Mouse (Mus musculus) kidney, embryonic 14.5 days (tissue): ENCODE data around the gene Ube2e3. TPM values are rescaled to one million over a fixed set of nuclear protein-coding genes. Genes with fewer than 3 reads are reported as not detected.

Experiments used
- ATAC-seq: fragments of 200-750 bp; cut with Nextera tagmentation; 2 replicates; pipeline ENCODE4 v1.8.0; 2017; ENCODE audit warnings: moderate number of reproducible peaks, mild to moderate bottlenecking, moderate TSS enrichment, moderate library complexity; ENCODE audit not compliant: low FRiP score, low TSS enrichment
- H3K27ac ChIP-seq: fragments of 300-500 bp; sonication (generic); 2 replicates; pipeline ENCODE4 v1.5.1; 2014; ENCODE audit warnings: low read depth, mild to moderate bottlenecking, low read length, moderate library complexity, mixed read lengths
- H3K27me3 ChIP-seq: fragments of 300-500 bp; sonication (generic); 2 replicates; pipeline ENCODE4 v1.6.1; 2014; ENCODE audit warnings: mild to moderate bottlenecking, low read length; ENCODE audit not compliant: control insufficient read depth, insufficient read depth
- H3K36me3 ChIP-seq: fragments of 300-500 bp; sonication (generic); 2 replicates; pipeline ENCODE4 v1.6.1; 2014; ENCODE audit warnings: low read length, mixed read lengths; ENCODE audit not compliant: control insufficient read depth, insufficient read depth
- H3K4me1 ChIP-seq: fragments of 300-500 bp; sonication (generic); 2 replicates; pipeline ENCODE4 v1.6.1; 2014; ENCODE audit warnings: low read length, mixed read lengths; ENCODE audit not compliant: control insufficient read depth, insufficient read depth
- H3K4me2 ChIP-seq: fragments of 300-500 bp; sonication (generic); replicated peaks from 2 replicates; pipeline ENCODE4 v1.6.1; 2014; ENCODE audit warnings: low read depth, mild to moderate bottlenecking, low read length
- H3K4me3 ChIP-seq: fragments of 300-500 bp; sonication (generic); 2 replicates; pipeline ENCODE4 v1.5.1; 2014; ENCODE audit warnings: mild to moderate bottlenecking, low read length
- H3K9ac ChIP-seq: fragments of 300-500 bp; sonication (generic); 2 replicates; pipeline ENCODE4 v1.6.1; 2014; ENCODE audit warnings: low read depth, mild to moderate bottlenecking, low read length, moderate library complexity
- H3K9me3 ChIP-seq: fragments of 300-500 bp; sonication (generic); 2 replicates; pipeline ENCODE4 v1.6.1; 2016; ENCODE audit warnings: low read length; ENCODE audit not compliant: control insufficient read depth
- WGBS: fragments of 180-500 bp; shearing (Covaris S2); extraction: QIAGEN DNeasy Blood & Tissue Kit; methylation state at CpG from one replicate; pipeline ENCODE4 v1.1.7; 2014; 5-methylcytosine and 5-hydroxymethylcytosine counted together
- polyA plus RNA-seq: library from polyadenylated mRNA; unstranded; fragments of >200 nt; fragmentation: Nextera tagmentation; extraction: Ambion mirVana; gene quantifications from 2 replicates; pipeline ENCODE4 v1.2.1, GENCODE M21; 2014

Ube2e3 gene
- polyA plus RNA-seq = 188 and 203 TPM in 2 replicates

DNA sequence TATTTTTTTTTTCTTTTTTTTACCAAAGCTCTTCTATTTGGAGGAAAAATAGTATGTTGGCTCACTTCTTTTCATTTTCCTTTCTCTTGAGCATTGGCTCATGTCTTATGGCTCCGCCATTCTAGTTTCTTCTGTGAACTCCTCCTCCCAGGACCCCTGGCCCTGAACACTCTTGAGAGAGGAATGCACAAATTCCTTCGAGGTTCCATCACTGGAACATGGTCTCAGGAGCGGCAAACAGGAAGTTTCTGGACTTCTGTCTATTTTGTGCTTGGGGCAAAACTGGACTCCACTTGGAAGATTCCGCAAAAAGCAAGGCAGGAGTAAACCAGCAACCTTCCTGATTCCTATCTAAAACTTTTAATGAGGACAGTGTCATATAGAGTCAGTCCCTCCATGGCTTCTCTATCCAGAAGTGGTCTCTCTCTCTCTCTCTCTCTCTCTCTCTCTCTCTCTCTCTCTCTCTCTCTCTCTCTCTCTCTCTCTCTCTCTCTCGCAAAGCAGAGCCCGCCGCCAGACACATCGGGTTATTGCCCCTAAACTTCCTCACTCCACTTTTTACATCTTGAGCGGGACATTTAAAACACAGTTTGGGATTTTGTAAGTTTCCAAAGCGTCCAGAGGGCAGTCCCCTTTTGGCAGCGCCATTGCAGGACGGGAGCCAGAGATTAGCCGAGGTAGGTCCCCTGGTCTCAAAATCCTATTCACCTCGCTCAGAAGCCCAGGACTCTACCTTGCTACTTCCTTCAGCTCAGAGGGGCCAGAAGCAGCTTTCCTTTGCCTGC, at the start of gene Ube2e3:
Ube2e3 (plus strand) TSS at position 399 of the 785 bp plus-strand sequence.
- ATAC-seq = no peak; the same call in 1 of the 2 replicates
- Histone ChIP-seq H3K36me3 (peaks cover 8% of the 10 kb centered on the region; the same call in 1 of the 2 replicates), H3K9me3 (no peaks in the 10 kb centered on the region), H3K4me1 (peaks cover 20% of the 10 kb centered on the region), H3K27me3 (no peaks in the 10 kb centered on the region), H3K4me2 (peak within 1 kb of the TSS; percentile 76), H3K4me3 (peak within 1 kb of the TSS; percentile 72), H3K9ac (peak within 1 kb of the TSS; percentile 99), H3K27ac (peak within 1 kb of the TSS; percentile 98)
- 14% methylated on average over 14 of the region's 14 CpGs for WGBS

DNA sequence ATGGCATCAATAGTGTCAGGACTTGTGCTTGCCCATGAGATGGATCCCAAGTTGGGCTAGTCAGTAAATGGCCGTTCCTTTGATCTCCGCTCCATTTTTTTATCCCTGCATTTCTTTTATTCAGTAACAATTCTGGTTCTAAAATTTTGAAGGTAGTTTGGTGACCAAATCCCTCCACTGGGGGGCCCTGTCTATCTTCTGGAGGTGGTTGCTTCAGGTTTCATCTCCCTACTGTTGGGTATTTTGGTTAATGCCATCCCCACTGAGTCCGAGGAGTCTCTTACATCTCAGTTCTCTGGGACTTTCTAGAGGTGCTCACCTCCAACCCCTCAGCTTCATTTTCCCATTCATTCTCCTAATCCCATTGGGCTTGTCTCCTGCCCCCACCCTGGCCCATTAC, 38.0 kb upstream of the Ube2e3 start:
- Histone ChIP-seq H3K4me2 (no peak overlapping the region), H3K4me1 (no peaks in the 10 kb centered on the region), H3K4me3 (no peak overlapping the region), H3K36me3 (no peaks in the 10 kb centered on the region), H3K9me3 (no peaks in the 10 kb centered on the region), H3K27me3 (no peaks in the 10 kb centered on the region), H3K27ac (no peak overlapping the region), H3K9ac (no peak overlapping the region)
- 94% methylated on average over 3 of the region's 3 CpGs for WGBS
- no peak for ATAC-seq

DNA sequence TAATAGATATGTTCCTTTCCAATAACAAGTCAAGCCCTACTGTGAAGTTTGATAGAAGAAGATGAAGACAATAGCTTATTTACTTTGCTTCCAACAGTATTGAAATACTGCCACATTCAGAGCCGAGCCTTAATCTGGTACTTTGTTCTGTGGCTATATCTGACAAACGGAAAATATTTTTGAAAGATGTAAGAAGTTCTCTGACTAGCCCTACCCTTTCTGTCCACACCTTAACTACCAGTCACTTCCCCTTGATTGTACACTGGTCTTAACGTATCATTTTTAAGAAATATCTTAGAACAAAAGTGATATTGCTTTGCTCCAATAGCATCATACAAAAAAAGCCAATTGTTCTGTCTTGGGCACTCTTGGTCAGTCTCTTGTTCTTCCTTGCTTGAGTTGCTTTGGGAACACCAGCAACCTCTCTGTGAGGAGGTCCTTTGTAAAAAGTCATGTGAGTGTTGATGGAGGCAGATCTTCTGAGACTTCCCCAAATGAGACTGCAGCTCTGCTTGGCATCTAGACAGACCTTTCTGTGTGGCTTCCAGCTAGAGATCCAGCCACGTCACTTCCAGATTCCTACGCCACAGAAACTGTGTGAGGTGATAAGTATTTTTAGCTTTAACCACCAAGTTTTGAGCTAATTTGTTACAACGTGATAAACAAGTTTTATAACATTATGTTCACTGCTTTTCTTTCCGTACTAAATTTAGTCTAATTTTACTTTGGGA, 26.3 kb upstream of the Ube2e3 start:
- no peak overlapping the region for H3K27ac ChIP-seq
- no peak overlapping the region for H3K4me2 ChIP-seq
- H3K4me3 ChIP-seq = no peak overlapping the region
- H3K9ac ChIP-seq = no peak overlapping the region
- no peaks in the 10 kb centered on the region for H3K27me3 ChIP-seq
- no peaks in the 10 kb centered on the region for H3K36me3 ChIP-seq
- 87% methylated on average over 7 of the region's 7 CpGs for WGBS
- no peaks in the 10 kb centered on the region for H3K9me3 ChIP-seq
- H3K4me1 ChIP-seq = no peaks in the 10 kb centered on the region
- no peak for ATAC-seq

DNA sequence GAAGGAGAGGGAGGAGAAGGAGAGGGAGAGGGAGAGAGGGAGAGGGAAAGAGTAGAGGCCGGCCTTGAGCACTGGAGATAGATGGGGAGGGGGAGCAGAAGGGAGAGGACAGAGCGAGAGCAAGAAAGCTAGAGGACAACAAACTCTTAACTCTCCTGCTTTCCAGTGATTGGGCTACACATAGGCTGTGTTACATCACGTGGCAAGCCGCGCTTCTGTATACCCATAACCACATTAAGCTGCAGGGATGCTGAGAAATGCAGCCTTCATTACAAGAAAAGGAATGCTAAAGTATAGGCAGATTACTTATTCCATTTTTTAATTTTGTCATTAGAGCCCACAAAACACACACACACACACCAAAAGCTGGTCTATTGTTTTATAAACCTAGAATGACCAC, 23.6 kb upstream of the Ube2e3 start:
- H3K36me3 ChIP-seq = no peaks in the 10 kb centered on the region
- H3K27me3 ChIP-seq = no peaks in the 10 kb centered on the region
- WGBS = 92% methylated on average over 5 of the region's 5 CpGs
- H3K27ac ChIP-seq = no peak overlapping the region
- ATAC-seq = no peak
- H3K4me3 ChIP-seq = no peak overlapping the region
- H3K9ac ChIP-seq = no peak overlapping the region
- H3K9me3 ChIP-seq = no peaks in the 10 kb centered on the region
- H3K4me2 ChIP-seq = no peak overlapping the region
- no peaks in the 10 kb centered on the region for H3K4me1 ChIP-seq

DNA sequence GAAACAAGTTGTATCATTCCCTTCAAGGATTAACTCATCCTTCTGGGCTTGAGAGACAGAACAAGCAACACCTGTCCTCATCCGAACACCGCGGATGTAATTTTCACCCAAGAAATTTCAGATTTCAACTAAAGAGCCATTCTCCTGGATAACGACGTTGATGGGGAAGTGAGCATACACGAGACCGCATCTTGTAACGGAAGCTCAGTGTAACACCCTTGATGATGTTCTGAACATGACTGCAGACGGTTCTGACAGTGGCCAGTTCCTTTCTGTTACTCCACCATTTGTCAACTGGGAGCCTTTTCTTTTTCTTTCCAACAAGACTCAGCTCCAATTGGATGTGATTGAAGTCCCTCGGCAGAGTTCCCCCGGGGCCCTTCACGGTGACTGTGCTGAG, 22.6 kb upstream of the Ube2e3 start:
- Histone ChIP-seq H3K4me3 (no peak overlapping the region), H3K27me3 (no peaks in the 10 kb centered on the region), H3K27ac (no peak overlapping the region), H3K4me2 (no peak overlapping the region), H3K9me3 (no peaks in the 10 kb centered on the region), H3K36me3 (no peaks in the 10 kb centered on the region), H3K4me1 (no peaks in the 10 kb centered on the region), H3K9ac (no peak overlapping the region)
- no peak for ATAC-seq
- WGBS = 90% methylated on average over 12 of the region's 12 CpGs

DNA sequence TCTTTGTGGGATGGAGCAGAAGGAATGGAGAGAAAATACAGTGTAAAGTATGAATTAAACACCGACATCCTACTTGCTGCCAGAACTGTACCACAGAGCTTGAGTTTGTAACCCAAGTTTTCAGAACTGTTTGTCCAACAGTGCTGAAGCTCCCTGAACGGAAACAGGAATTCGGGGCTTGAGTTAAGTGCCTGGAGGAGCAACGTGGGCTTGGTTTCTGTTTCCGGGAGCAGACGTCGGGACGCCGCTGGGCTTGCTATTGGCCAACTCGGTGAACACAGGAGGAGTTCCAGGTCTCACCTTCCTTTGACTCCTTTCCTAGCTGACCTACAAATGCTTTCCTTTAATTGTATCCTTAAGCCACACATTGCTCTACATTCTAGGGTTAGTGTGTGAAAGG, 22.2 kb upstream of the Ube2e3 start:
- H3K27me3 ChIP-seq = no peaks in the 10 kb centered on the region
- H3K4me2 ChIP-seq = no peak overlapping the region
- H3K4me1 ChIP-seq = no peaks in the 10 kb centered on the region
- H3K9me3 ChIP-seq = no peaks in the 10 kb centered on the region
- no peaks in the 10 kb centered on the region for H3K36me3 ChIP-seq
- H3K9ac ChIP-seq = no peak overlapping the region
- H3K27ac ChIP-seq = no peak overlapping the region
- WGBS = 80% methylated on average over 10 of the region's 10 CpGs
- ATAC-seq = no peak
- H3K4me3 ChIP-seq = no peak overlapping the region

DNA sequence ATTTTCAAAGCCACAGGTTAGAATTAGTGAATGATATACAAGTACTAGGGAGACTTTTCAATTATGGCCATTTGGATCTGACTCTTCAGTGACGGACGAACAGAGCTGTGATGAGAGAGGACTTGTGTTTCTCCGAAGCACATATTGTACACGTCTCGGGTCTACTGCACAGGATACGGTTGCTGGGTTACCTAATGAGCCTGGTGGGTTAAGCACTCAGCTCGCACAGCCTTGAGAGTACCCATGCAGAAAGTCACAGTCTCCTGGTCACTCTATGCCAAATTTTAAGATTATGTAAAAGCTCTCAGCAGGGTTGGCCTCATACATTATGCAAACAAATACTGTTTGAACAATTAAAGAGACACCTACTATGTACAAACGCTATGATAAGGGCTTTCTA, 13.6 kb upstream of the Ube2e3 start:
- Histone ChIP-seq H3K4me3 (no peak overlapping the region), H3K9ac (no peak overlapping the region), H3K4me2 (no peak overlapping the region), H3K9me3 (no peaks in the 10 kb centered on the region), H3K36me3 (no peaks in the 10 kb centered on the region), H3K27me3 (no peaks in the 10 kb centered on the region), H3K27ac (no peak overlapping the region), H3K4me1 (no peaks in the 10 kb centered on the region)
- ATAC-seq = peak; percentile 91
- 48% methylated on average over 8 of the region's 8 CpGs for WGBS

DNA sequence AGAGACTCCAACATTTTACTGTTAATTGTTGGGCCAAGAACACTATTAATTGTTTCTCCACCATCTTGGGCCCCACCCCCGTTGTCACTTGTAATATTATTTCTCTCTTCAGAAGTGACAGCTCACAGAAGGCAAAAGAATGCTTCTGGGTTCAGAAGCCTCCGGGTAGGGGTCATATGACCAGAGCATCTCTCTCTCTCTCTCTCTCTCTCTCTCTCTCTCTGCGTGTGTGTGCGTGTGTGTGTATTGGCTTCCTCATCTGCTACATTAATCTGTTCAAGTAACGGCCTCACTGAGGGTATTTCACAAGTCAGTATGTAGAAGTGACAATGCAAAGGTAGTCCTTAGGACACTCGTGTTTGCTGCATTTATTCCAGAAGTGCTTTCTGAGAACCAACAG, 9.3 kb upstream of the Ube2e3 start:
- no peak for ATAC-seq
- Histone ChIP-seq H3K4me3 (no peak overlapping the region), H3K9ac (no peak overlapping the region), H3K36me3 (no peaks in the 10 kb centered on the region), H3K27ac (no peak overlapping the region), H3K9me3 (no peaks in the 10 kb centered on the region), H3K4me2 (no peak overlapping the region), H3K4me1 (no peaks in the 10 kb centered on the region), H3K27me3 (no peaks in the 10 kb centered on the region)
- 73% methylated on average over 6 of the region's 6 CpGs for WGBS
